Mouse (Mus musculus) neutrophil, adult 83 days (primary cell): ENCODE results near the gene Tnfaip8l2. TPM values are rescaled to one million over a fixed set of nuclear protein-coding genes. Genes with fewer than 3 reads are reported as not detected.

ENCODE experiments used
- total RNA-seq, 2 experiments: library from RNA; stranded (reverse); gene quantifications; one replicate each; pipeline ENCODE4 v1.2.4; 2023

Tnfaip8l2 gene
- total RNA-seq, result 10 to 100 TPM; 78.5 to 90.9 TPM

DNA sequence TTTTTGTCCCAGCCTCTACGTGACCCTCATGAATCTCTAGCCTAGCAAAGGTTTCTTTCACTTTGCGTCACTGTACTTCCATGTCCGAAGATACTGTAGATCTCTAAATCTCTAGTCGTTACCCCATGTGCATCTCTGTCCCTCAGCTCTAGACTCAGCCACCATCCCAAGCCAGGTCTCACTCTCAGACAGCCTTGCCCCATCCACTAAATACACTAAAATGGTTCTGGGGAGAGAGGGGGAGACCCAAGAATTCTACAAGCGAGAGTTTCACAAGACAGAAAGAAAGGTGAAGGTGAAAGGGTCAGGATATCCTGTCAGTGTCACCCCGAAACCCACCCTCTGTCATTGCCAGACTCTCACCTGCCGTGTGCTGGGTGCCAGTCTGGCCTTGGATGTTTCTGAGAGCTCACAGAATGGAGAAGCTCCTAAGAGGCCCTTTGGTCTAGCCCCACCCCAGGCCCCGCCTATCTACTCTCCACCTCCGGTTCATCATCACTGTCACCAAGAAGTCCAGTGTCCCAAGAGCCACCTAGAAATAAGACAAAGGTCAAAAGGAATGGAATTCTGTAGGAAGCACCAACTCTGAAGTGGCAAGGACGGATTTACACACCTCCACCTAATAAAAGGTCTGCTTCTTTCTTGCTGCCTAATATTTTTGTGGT, at the start of gene Tnfaip8l2:
Tnfaip8l2 (minus strand) TSS at position 409 of the 665 bp plus-strand sequence.

DNA sequence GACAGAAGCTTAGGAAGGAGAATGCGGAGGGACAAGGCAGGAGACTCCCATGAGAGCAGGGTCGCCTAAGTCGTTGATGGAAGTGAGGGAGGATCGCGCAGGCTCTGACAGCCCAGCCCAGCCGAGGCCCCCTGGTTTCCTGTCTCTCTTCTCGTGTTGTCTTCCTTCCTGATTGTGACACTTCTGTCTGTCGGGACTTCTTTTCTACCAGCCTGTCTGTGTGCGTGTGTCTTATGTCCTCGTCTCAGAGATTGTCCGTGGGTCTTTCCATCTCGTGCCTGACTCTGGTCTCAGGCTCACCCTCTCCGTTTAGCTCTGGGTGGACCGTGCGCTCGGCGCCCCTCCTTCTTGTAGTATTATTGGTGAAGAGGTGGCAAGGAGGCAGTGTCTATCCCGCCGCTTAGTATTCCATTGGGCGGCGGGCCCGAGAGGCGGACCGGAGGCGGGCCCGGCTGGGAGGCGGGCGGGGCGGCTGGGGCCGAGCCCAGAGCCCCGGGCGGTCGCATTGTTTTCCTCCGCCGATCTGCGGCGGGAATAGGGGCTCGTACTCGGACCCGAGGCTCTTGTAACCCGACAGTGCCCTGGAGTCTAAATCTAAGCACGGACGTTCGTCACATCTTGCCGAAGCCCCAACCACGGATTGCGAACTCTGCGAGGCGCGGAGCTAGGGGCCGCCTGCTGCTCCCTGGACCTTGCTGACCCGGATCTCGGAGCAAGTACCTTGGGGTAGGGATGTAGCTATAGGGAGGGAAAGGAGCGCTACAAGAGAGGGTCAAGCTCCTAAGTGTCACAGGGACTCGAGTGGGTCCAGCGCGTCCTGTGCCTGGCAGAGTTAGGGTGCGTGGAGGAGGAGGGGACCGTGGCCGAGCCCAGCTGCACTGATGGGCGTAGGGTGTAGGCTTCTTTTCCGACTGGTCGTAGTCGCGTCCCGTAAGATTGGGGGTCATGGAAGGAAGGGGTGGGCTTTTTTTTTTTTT, 18.1 kb upstream of the Tnfaip8l2 start, which contains the start of gene Sema6c:
Sema6c (plus strand) TSS at position 471 of the 977 bp plus-strand sequence.

DNA sequence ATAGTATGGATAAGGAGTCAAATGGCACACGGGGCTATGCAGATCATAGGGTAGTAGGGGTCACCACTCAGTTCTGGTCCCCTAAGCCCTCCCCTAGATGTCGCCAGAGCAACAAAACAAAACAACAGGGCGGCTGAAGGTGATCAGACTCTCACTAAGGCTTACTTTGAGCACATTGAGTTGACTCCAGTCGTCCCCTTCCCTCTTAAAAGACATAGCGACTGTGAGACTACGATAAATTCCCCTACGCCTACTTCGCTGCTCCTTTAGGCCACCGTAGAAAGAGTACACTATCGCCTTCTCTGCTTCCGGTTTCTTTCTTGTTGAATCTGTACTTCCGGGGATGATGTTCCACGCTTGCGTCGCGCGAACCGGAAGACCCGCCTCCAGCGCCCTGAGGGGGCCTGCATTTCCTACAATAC, 8.5 kb downstream of the Tnfaip8l2 start, which contains the start of the genes Scnm1 and Lysmd1:
Scnm1 (minus strand) TSS at position 332 of the 422 bp plus-strand sequence.
Lysmd1 (plus strand) TSS at position 409 of the 422 bp plus-strand sequence.

DNA sequence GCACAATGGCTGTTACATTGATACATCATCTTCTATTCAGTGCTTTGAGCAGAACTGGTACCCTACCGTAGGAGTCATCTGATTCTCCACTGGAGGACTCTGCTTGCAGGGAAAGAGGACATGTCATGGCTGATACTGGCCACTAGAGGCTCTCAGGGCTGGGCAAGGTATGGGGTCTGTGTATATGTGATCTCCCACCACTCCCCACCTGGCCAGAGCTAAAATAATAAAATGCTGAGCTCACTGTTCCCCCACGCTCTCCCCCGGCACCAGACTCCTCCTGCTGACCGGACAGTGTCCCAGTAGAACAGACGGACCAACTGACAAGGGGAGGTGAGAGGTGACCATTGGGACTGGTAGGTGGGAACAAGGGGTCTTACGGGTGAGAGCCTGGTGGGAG, 17.9 kb downstream of the Tnfaip8l2 start, which contains the start of gene Tmod4:
Tmod4 (plus strand) TSS at position 231 of the 400 bp plus-strand sequence.

GRCm38 (mm10) chr3:95110911-95111726, 31.0 kb downstream of the Tnfaip8l2 start, which contains the start of gene Vps72:
TSS of gene Vps72 (plus strand) at chr3:95111022.

GRCm38 (mm10) chr3:95106338-95107117, 35.6 kb downstream of the Tnfaip8l2 start, which contains the start of gene Pip5k1a:
TSS of gene Pip5k1a (minus strand) at chr3:95106930.

Other genes with a start within 250 kb of the Tnfaip8l2 start
- gene Selenbp1, start 209.3 kb downstream of the Tnfaip8l2 start, total RNA-seq, result 10 to 100 TPM; 22.3 to 30.2 TPM
- gene Rfx5, start 188.3 kb downstream of the Tnfaip8l2 start, total RNA-seq, result 10 to 100 TPM; 13.9 to 16.8 TPM
- gene Pi4kb, start 167.6 kb downstream of the Tnfaip8l2 start, total RNA-seq, result 10 to 100 TPM; 29.4 to 40.4 TPM
- gene Zfp687, start 126.9 kb downstream of the Tnfaip8l2 start, total RNA-seq, result 10 to 100 TPM; 44.6 to 57.4 TPM
- 10 to 100 TPM; 92.0 to 99.5 TPM for gene Psmd4, start 99.7 kb downstream of the Tnfaip8l2 start, total RNA-seq
- gene Pip5k1a, start 35.4 kb downstream of the Tnfaip8l2 start, total RNA-seq, result 10 to 100 TPM; 20.7 to 26.5 TPM
- gene Vps72, start 31.3 kb downstream of the Tnfaip8l2 start, total RNA-seq, result 10 to 100 TPM; 31.0 to 35.0 TPM
- 1 to 10 TPM in 1 of 2 experiments, under 1 TPM in 1; 0.99 to 1.6 TPM for gene Tmod4, start 17.9 kb downstream of the Tnfaip8l2 start, total RNA-seq
- 10 to 100 TPM; 42.7 to 50.8 TPM for gene Scnm1, start 8.3 kb downstream of the Tnfaip8l2 start, total RNA-seq
- gene Lysmd1, start 8.3 kb downstream of the Tnfaip8l2 start, total RNA-seq, result 1 to 10 TPM; 2.6 to 3.2 TPM
- gene Sema6c, start 18.1 kb upstream of the Tnfaip8l2 start, total RNA-seq, result 1 to 10 TPM in 1 of 2 experiments, under 1 TPM in 1; 0.79 to 1.2 TPM
- gene Gabpb2, start 75.6 kb upstream of the Tnfaip8l2 start, total RNA-seq, result 10 to 100 TPM; 38.9 to 47.6 TPM
- gene Cdc42se1, start 86.4 kb upstream of the Tnfaip8l2 start, total RNA-seq, result 100 to 1,000 TPM; 224 to 236 TPM
- gene Mllt11, start 89.8 kb upstream of the Tnfaip8l2 start, total RNA-seq, result 1 to 10 TPM; 2.3 to 2.4 TPM
- gene Gm128, start 99.2 kb upstream of the Tnfaip8l2 start, total RNA-seq, result not detected
- under 1 TPM in 1 of 2 experiments, not detected in 1; 0.44 TPM for gene Bnipl, start 108.8 kb upstream of the Tnfaip8l2 start, total RNA-seq
- gene Mindy1, start 139.0 kb upstream of the Tnfaip8l2 start, total RNA-seq, result 100 to 1,000 TPM; 127 to 146 TPM
- gene Prune1, start 139.7 kb upstream of the Tnfaip8l2 start, total RNA-seq, result 10 to 100 TPM; 17.4 to 19.3 TPM
- 1 to 10 TPM; 2.6 to 2.8 TPM for gene Anxa9, start 164.8 kb upstream of the Tnfaip8l2 start, total RNA-seq
- 100 to 1,000 TPM; 130 to 136 TPM for gene Cers2, start 172.4 kb upstream of the Tnfaip8l2 start, total RNA-seq
- gene Setdb1, start 214.8 kb upstream of the Tnfaip8l2 start, total RNA-seq, result 10 to 100 TPM; 20.0 to 21.0 TPM